Mouse (Mus musculus): ENCODE measurements around the gene Zc3h7b. TPM values are rescaled to one million over a fixed set of nuclear protein-coding genes. Genes with fewer than 3 reads are reported as not detected.

Zc3h7b gene
- total and polyA plus RNA-seq, 2 experiments from 2014 or later: 14.3 to 41.4 TPM

- H3K27ac ChIP-seq (ENCODE audit: low read depth): no peak overlapping the region
- no peak overlapping the region for H3K9ac ChIP-seq (replicated peaks; ENCODE audit: low read depth, low read length)
- 84% methylated on average over 6 of the region's 6 CpGs for WGBS
- no peak for TF ChIP-seq EP300 (IDR thresholded peaks at IDR 0.05; ENCODE audit: low read depth)
- TF ChIP-seq CTCF (IDR thresholded peaks at IDR 0.05; ENCODE audit: low read depth): no peak
- DNase-seq (ENCODE audit: low spot score) (no peak), ATAC-seq (ENCODE audit: insufficient read depth, low read depth) (no peak)
- no peak overlapping the region for H3K4me3 ChIP-seq (ENCODE audit: low read depth, low read length)
- peaks cover 7% of the 10 kb centered on the region for H3K4me1 ChIP-seq (ENCODE audit: control insufficient read depth, insufficient read depth)
- H3K27me3 ChIP-seq (ENCODE audit: control insufficient read depth, insufficient read depth, low read length): no peaks in the 10 kb centered on the region
- peaks cover 22% of the 10 kb centered on the region for H3K36me3 ChIP-seq (replicated peaks; ENCODE audit: control insufficient read depth, insufficient read depth, low read length)
- H3K4me2 ChIP-seq (ENCODE audit: low read depth, low read length): no peak overlapping the region
- H3K9me3 ChIP-seq (replicated peaks; ENCODE audit: control insufficient read depth, low read length): no peaks in the 10 kb centered on the region
These were observed 53.0 kb downstream of the Zc3h7b start for GRCm38 (mm10) chr15:81797861-81798260.

GRCm38 (mm10) chr15:81798421-81798820 is 53.6 kb downstream of the Zc3h7b start:
- 89% methylated on average over 4 of the region's 4 CpGs for WGBS

GRCm38 (mm10) chr15:81800391-81800790 is 55.5 kb downstream of the Zc3h7b start:
- no peaks in the 10 kb centered on the region for H3K27me3 ChIP-seq (ENCODE audit: control insufficient read depth, insufficient read depth, low read length)
- no peak overlapping the region for H3K27ac ChIP-seq (ENCODE audit: low read depth)
- H3K4me2 ChIP-seq (ENCODE audit: low read depth, low read length): no peak overlapping the region
- H3K4me3 ChIP-seq (ENCODE audit: low read depth, low read length): no peak overlapping the region
- H3K36me3 ChIP-seq (replicated peaks; ENCODE audit: control insufficient read depth, insufficient read depth, low read length): no peaks in the 10 kb centered on the region
- WGBS: 70% methylated on average over 3 of the region's 3 CpGs
- TF ChIP-seq CTCF (IDR thresholded peaks at IDR 0.05; ENCODE audit: low read depth) (no peak), EP300 (IDR thresholded peaks at IDR 0.05; ENCODE audit: low read depth) (no peak)
- DNase-seq (ENCODE audit: low spot score) (no peak), ATAC-seq (ENCODE audit: insufficient read depth, low read depth) (no peak)
- peaks cover 23% of the 10 kb centered on the region for H3K4me1 ChIP-seq (ENCODE audit: control insufficient read depth, insufficient read depth)
- H3K9ac ChIP-seq (replicated peaks; ENCODE audit: low read depth, low read length): no peak overlapping the region
- H3K9me3 ChIP-seq (replicated peaks; ENCODE audit: control insufficient read depth, low read length): no peaks in the 10 kb centered on the region

More at GRCm38 (mm10) chr15:81798421-81798820, 53.6 kb downstream of the Zc3h7b start:
- Histone ChIP-seq H3K4me2 (ENCODE audit: low read depth, low read length) (no peak overlapping the region), H3K4me1 (ENCODE audit: control insufficient read depth, insufficient read depth) (peaks cover 12% of the 10 kb centered on the region), H3K9ac (replicated peaks; ENCODE audit: low read depth, low read length) (no peak overlapping the region), H3K27me3 (ENCODE audit: control insufficient read depth, insufficient read depth, low read length) (no peaks in the 10 kb centered on the region), H3K27ac (ENCODE audit: low read depth) (no peak overlapping the region), H3K9me3 (replicated peaks; ENCODE audit: control insufficient read depth, low read length) (no peaks in the 10 kb centered on the region), H3K4me3 (ENCODE audit: low read depth, low read length) (no peak overlapping the region), H3K36me3 (replicated peaks; ENCODE audit: control insufficient read depth, insufficient read depth, low read length) (peaks cover 16% of the 10 kb centered on the region)
- TF ChIP-seq EP300 (IDR thresholded peaks at IDR 0.05; ENCODE audit: low read depth) (no peak), CTCF (IDR thresholded peaks at IDR 0.05; ENCODE audit: low read depth) (no peak)
- DNase-seq (ENCODE audit: low spot score): no peak
- no peak for ATAC-seq (ENCODE audit: insufficient read depth, low read depth)

- Histone ChIP-seq H3K27me3 (ENCODE audit: control insufficient read depth, insufficient read depth, low read length) (no peaks in the 10 kb centered on the region), H3K4me1 (ENCODE audit: control insufficient read depth, insufficient read depth) (peaks cover 41% of the 10 kb centered on the region), H3K4me2 (ENCODE audit: low read depth, low read length) (peak within 1 kb of the TSS; percentile 61), H3K27ac (ENCODE audit: low read depth) (peak within 1 kb of the TSS; percentile 86), H3K36me3 (replicated peaks; ENCODE audit: control insufficient read depth, insufficient read depth, low read length) (no peaks in the 10 kb centered on the region), H3K9me3 (replicated peaks; ENCODE audit: control insufficient read depth, low read length) (no peaks in the 10 kb centered on the region), H3K4me3 (ENCODE audit: low read depth, low read length) (peak within 1 kb of the TSS; percentile 38), H3K9ac (replicated peaks; ENCODE audit: low read depth, low read length) (peak within 1 kb of the TSS; percentile 44; the same call in 1 of the 2 replicates)
- peak; percentile 96 for ATAC-seq (ENCODE audit: insufficient read depth, low read depth)
- 15% methylated on average over 17 of the region's 19 CpGs for WGBS
- peak; percentile 82 for TF ChIP-seq EP300 (IDR thresholded peaks at IDR 0.05; ENCODE audit: low read depth)
- TF ChIP-seq CTCF (IDR thresholded peaks at IDR 0.05; ENCODE audit: low read depth): peak; percentile 51
- peak; percentile 99 for DNase-seq (ENCODE audit: low spot score)
These were observed 57.4 kb downstream of the Zc3h7b start, which contains the start of gene Tef for GRCm38 (mm10) chr15:81802001-81802890. TSS of gene Tef (plus strand) at chr15:81802421.

- ATAC-seq (ENCODE audit: insufficient read depth, low read depth): peak; percentile 3; the same call in 1 of the 2 replicates
These were observed 58.1 kb downstream of the Zc3h7b start for GRCm38 (mm10) chr15:81802941-81803351.

More at GRCm38 (mm10) chr15:81802941-81803351, 58.1 kb downstream of the Zc3h7b start:
- H3K27me3 ChIP-seq (ENCODE audit: control insufficient read depth, insufficient read depth, low read length): no peaks in the 10 kb centered on the region
- DNase-seq (ENCODE audit: low spot score): peak; percentile 16
- no peaks in the 10 kb centered on the region for H3K9me3 ChIP-seq (replicated peaks; ENCODE audit: control insufficient read depth, low read length)
- H3K4me2 ChIP-seq (ENCODE audit: low read depth, low read length): peak overlapping the region; percentile 61
- H3K9ac ChIP-seq (replicated peaks; ENCODE audit: low read depth, low read length): peak overlapping the region; percentile 44; the same call in 1 of the 2 replicates
- H3K27ac ChIP-seq (ENCODE audit: low read depth): peak overlapping the region; percentile 86
- H3K36me3 ChIP-seq (replicated peaks; ENCODE audit: control insufficient read depth, insufficient read depth, low read length): no peaks in the 10 kb centered on the region
- peaks cover 41% of the 10 kb centered on the region for H3K4me1 ChIP-seq (ENCODE audit: control insufficient read depth, insufficient read depth)
- WGBS: 4% methylated on average over 8 of the region's 8 CpGs
- H3K4me3 ChIP-seq (ENCODE audit: low read depth, low read length): peak overlapping the region; percentile 38
- TF ChIP-seq CTCF (IDR thresholded peaks at IDR 0.05; ENCODE audit: low read depth) (no peak), EP300 (IDR thresholded peaks at IDR 0.05; ENCODE audit: low read depth) (no peak)
